Mouse (Mus musculus) hematopoietic stem cell, adult 5-6 weeks (primary cell): ENCODE measurements around the gene Sctr. TPM values are rescaled to one million over a fixed set of nuclear protein-coding genes. Genes with fewer than 3 reads are reported as not detected.

Source experiments
- ATAC-seq, 2 experiments: fragments of 125-278 bp in 1 of 2; replicated peaks in 1 of 2; 2 replicates each; pipeline ENCODE4 v1.8.0; 2016 to 2017; ENCODE audit warnings: inconsistent platforms in 2 of 2, mild to moderate bottlenecking in 2 of 2, moderate number of reproducible peaks in 2 of 2, low read depth in 1 of 2, moderate TSS enrichment in 1 of 2; ENCODE audit not compliant: low FRiP score in 2 of 2, poor library complexity in 2 of 2, severe bottlenecking in 2 of 2, insufficient read depth in 1 of 2, low TSS enrichment in 1 of 2
- total RNA-seq: library from RNA; stranded (forward); fragments of 172-1452, 232-1000 nt; gene quantifications from 2 replicates; pipeline ENCODE4 v1.2.3, GENCODE M21; 2017

Sctr gene
- total RNA-seq, 1 experiment from 2014 or later: not detected

DNA sequence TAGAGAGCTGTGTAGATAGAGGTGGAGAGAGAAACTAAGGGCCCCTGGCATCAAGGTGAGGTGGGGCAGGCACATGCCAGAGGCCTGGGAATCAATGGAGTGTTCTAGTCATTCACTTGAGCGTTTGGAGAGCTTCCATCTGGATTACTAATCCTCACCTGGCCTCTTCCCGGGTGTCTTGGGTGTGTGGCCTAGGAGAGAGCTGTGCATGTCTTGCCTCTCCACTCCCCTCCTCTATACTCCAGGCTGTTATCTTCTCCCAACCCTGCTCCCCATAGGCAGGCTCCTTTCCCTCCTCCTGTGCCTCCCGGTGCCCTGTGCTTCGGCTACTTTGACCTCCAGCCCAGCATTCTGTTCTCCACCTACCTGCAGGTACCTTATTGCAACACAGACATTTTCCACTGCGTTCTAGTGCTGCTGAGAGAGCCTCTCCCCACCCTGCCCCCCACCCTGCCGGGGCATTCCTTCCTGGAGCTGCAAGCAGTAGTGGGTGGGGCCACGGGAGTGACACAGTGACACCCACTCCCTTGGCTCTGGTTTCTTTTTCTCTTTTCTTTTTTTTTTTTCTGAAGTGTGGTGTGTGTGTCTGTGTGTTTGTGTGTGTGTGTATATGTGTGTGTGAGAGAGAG is 76.4 kb downstream of the Sctr start:
- 0 out of 4 replicates have a peak, but pooled peaks of 1 of the 2 experiments have one; percentile 13 for ATAC-seq

DNA sequence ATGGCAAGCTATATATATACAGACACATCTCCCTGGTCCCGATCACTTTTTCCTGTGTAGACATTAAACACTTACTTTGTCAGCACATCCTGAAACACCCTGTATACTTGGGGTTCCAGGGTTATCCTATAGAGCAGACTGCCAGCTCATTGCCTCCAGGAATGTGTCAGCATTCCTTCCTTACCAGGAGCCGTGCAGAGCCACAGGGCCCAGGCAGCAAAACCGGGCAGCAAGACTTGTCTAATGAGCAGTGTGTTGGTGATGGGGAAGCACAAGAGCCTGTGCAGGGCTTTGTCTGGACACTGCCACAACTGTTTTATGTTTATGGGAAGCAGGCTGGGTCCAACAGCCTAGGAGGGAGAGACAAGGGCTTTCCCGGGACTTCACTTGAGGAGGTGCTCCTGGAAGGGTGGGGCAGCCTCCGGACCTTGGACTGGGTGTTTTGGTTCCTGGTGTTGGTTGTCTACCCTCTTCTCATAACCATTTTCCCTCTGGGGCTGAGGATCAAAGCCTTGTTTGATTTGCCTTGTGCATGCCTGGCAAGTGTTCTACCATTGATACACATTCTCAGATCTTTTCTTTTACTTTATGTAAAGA is 77.3 kb downstream of the Sctr start:
- no peak for ATAC-seq

GRCm38 (mm10) chr1:120085696-120086095 is 79.0 kb downstream of the Sctr start:
- no peak for ATAC-seq

DNA sequence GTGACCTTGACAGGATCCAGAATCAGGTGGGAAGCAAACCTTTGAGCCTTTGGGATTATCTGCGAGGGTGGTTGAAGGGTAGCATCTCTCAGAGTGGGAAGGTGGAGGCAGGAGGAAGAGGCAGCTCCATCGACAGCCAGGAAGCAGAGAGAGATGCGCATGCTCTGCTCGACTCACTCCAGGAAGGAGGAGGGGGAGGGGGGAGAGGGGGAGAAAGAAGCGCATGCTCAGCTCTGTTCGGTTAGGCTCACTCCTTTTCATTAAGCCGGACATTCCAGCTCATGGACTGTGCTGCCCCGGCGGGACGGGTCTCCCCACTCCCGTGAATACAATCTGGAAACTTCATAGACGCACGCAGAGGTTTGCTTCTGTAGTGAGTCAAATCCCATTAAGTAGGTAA is 80.0 kb downstream of the Sctr start:
- ATAC-seq: no peak

GRCm38 (mm10) chr1:120089180-120089579 is 82.5 kb downstream of the Sctr start:
- no peak for ATAC-seq

GRCm38 (mm10) chr1:120090880-120091570 is 84.3 kb downstream of the Sctr start:
- no peak for ATAC-seq

GRCm38 (mm10) chr1:120093482-120094134 is 86.9 kb downstream of the Sctr start:
- ATAC-seq: peak; percentile 96 to 97

GRCm38 (mm10) chr1:120094920-120095319 is 88.2 kb downstream of the Sctr start:
- no peak for ATAC-seq

DNA sequence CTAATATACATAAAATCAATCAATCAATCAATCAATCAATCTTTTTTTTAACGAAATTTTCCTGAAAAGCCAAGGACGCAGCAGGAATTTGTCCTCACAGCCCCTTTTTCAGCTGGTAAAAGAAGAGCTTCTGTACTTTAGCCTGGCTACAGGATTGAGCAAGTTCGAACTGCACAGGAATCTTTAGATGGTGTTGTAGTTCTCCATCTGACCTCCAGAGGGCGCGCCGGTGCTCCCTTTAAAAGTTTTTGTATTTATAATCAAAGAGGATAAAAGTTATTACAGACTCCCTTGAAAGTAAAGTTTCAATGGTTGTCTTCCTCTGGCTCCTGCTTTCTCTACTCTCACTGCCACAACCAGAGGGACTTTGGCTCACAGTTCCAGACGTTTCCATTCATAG is 91.6 kb downstream of the Sctr start:
- ATAC-seq: no peak

DNA sequence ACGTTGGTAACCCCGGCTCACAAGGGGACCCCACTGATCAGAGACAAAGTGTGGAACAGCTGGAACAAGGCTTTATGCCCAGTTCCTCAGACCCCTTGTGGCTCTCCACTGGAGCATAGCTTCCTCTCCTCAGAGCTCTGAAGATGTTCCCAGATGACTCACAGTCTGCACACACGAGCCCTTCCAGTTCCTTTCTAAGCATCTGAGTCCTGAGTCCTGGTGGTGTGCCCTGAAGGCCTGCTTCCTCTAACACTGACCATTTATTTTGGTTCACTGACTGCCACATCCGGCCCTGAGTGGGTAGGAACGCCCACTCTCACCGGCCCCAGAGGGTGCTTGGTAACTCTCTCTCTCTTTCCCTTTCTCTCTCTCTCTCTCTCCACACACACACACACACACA is 92.8 kb downstream of the Sctr start:
- peak; percentile 88 to 93 for ATAC-seq

DNA sequence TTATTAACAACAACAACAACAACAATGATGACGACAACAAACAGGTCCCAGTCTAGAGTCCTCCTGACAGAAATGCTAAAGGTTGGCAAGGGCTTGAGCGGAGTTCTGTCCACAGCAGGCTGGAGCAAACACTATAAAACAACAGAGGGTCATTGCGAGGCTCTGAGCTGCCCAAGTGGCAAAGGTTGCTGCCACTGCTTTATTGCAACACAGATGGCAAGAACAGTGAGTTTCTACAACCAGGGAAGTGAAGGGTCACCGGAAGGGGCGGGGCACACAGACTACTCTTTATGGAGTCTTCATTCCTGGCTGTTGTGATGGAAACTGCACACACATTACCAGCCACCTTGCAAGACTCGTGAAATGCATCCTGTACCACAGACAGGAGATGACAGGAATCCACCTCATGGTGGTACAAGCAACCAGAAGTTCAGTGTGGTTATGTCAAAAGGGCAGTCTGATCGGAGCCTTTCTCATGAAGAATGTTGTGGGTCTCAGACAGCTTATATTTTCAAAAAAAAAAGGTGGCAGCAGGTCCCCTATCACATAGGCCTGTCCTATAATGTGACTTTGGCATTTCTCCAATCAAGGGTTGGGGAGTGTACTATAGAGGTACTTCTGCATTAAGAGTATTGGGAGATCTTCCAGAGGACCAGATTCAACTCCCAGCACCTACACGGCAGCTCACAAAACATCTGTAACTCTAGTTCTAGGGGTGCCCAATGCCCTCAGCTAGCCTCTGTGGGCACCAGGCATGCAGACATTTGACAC is 93.9 kb downstream of the Sctr start:
- ATAC-seq: peak; percentile 29 to 49; a peak in 1 of 4 replicates

- ATAC-seq: no peak
Observed at GRCm38 (mm10) chr1:120101227-120101609, 94.5 kb downstream of the Sctr start.

GRCm38 (mm10) chr1:120105556-120105959 is 98.9 kb downstream of the Sctr start:
- peak; percentile 56 to 59 for ATAC-seq

DNA sequence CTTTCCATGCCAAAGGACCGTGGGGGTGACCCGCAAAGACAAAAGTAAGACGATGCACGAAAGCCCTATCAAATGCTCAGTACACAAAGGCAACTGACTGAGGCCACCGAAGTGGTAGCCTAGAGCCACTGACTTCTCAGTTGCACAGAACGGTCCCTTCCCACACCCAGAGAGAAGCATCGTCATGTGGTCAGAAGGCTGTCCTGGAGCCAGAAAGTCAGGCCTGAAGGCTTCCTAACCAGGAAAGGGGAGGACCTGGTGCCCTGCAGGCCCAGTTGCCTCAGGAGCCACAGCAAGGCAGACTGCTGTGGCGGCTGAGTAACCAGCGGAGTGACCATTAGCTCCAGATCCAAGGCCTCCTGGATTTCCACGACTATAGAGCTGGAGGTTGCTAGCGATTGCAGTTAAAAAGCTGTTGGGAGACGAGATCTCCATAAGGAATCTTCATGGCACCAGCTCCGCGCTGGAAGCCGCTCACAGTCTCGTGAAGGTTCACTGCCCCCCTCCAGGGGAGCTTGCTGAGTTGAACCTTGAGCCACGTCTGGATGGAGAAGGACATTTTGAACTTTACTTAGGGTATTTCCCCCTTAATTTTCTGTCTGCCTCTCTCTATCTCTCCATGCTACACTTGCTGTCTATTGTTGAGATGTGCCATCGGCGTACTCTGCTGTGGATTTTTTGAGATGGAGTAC is 103.2 kb downstream of the Sctr start:
- no peak for ATAC-seq

DNA sequence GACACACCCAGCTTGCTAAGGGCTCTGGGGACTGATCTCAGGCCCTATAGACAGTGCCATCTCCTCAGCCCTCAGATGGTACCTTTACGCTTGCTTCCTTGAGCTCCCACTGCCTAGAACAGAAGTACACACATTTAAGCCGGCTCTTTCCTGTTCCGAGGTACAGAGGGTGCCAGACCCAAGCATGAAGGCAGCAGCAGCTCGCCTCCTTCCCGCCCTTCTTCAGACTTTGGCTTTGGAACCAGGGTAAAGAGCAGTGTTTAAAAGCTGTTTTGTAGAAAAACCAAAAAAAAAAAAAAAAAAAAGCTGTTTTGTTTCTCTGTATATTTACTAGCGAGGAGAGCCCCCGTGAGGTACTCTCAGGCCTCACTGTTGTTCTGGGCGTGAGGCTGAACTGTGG is 105.1 kb downstream of the Sctr start:
- no peak for ATAC-seq

DNA sequence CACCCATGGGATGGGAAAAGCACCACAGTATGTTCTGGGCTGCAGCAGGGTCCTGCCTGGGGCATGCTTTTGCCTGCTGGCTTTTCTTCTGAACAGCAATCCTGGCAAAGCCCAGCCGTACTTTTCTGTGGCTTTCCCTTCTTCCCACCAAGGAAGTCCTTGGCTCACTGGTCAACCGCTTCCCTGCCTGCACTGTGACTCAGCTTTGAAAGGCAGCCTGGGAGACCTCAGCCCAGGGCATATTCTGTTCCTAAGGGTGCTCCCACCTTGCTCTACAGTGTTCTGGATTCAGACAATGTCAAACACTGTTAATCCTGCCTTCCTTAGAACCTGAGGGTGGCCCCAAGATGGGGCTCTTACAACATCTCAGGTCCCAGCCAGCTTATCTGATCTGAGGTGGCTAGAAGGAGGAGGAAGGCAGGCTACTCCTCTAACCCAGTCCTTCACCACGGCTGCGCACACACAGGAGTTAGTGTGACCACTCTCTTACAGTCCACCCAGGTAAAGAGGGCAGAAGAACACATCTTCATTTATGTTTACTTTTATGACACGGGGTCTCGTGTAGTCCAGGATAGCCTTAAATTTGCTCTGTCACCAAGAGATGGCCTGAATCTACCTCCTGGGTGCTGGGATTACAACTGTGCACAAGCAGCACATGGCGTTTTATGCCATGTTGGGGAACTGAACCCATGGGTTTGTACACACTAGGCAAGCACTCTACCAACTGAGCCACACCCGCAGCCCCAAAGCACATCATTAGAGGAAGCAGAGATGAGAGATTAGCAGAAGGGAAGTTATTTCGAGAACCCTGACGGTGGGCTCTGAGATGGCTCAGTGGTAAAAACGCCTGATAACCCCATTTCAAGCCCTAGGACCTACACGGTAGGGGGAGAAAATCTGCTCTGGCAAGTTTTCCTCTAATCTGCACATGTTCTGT is 105.8 kb downstream of the Sctr start:
- ATAC-seq: peak; percentile 31 to 44; a peak in 2 of 4 replicates
